In the genomic region with DNA sequence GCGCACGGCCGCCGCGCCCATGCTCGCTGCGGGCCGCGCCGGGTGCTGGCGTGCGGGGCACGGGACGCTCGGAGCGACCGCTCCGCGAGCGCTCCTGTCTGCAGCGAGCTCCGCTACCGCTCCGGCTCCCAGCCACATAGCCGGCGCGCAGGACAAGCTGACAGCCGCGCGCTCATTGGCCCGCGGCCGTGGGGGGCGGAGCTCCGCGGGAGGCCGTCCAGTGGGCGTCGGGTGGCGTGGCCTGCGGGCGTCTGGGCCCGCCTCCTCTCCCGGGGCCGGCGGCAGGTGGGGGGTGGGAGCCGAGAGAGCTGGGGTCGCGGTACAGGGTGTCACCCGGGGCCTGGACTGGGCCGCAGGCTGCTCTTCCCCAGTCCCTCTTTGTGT, we compare ENCODE assay signal across 8 mouse cellular contexts. TPM values are rescaled to one million over a fixed set of nuclear protein-coding genes. Genes with fewer than 3 reads are reported as not detected.
A peak's percentile ranks its signal among the peaks of the same experiment; 100 is the strongest.
DNase-seq lines count a peak whose midpoint lies in the region; ATAC-seq lines count a peak whose summit lies in the region.

A gene (minus strand): TSS at position 136 of the 384 bp plus-strand sequence.

- H3K27me3 ChIP-seq in forebrain, embryonic 12.5 days = peaks cover 56% of the 10 kb centered on the region
- H3K27me3 ChIP-seq in heart, embryonic 14.5 days (ENCODE audit: control insufficient read depth, insufficient read depth, low read length) = peaks cover 60% of the 10 kb centered on the region
- 0 out of 2 replicates have a peak, but pooled peaks cover 6% of the 10 kb centered on the region for H3K27me3 ChIP-seq in neural tube, embryonic 11.5 days (ENCODE audit: control insufficient read depth, insufficient read depth, low read length)

- H3K27ac ChIP-seq in forebrain, embryonic 12.5 days = peak within 1 kb of the TSS; percentile 77
- H3K27ac ChIP-seq in heart, embryonic 14.5 days (replicated peaks in 1 of 2; ENCODE audit: control insufficient read depth in 1 of 2, insufficient read depth in 1 of 2, low read depth in 2 of 2, low read length in 2 of 2) = no peak within 1 kb of the TSS
- H3K27ac ChIP-seq in neural tube, embryonic 11.5 days (ENCODE audit: low read depth, low read length) = peak within 1 kb of the TSS; percentile 45

- WGBS in forebrain, embryonic 12.5 days = under 1% methylated on average over 39 of the region's 51 CpGs
- WGBS in heart, embryonic 14.5 days = under 1% methylated on average over 44 of the region's 51 CpGs
- 0% methylated on average over 41 of the region's 51 CpGs for WGBS in neural tube, embryonic 11.5 days

- peak within 1 kb of the TSS; percentile 74 for H3K4me3 ChIP-seq in forebrain, embryonic 12.5 days (replicated peaks)
- H3K4me3 ChIP-seq in heart, embryonic 14.5 days (ENCODE audit: control insufficient read depth in 1 of 2, insufficient read depth in 1 of 2, low read depth in 1 of 2, low read length in 2 of 2) = peak within 1 kb of the TSS; percentile 60 to 61
- H3K4me3 ChIP-seq in neural tube, embryonic 11.5 days (ENCODE audit: low read depth, low read length) = peak within 1 kb of the TSS; percentile 66

- ATAC-seq in cerebellum, adult (ENCODE audit: insufficient number of reproducible peaks, low FRiP score, low TSS enrichment) = no peak
- peak; percentile 96 for ATAC-seq in forebrain, embryonic 12.5 days (ENCODE audit: low FRiP score)
- peak; percentile 89 for ATAC-seq in heart, embryonic 14.5 days (ENCODE audit: insufficient number of reproducible peaks, insufficient read depth, low FRiP score, low read depth)
- ATAC-seq in neural tube, embryonic 11.5 days (ENCODE audit: insufficient read depth, low FRiP score, low TSS enrichment) = peak; percentile 93

- H3K4me2 ChIP-seq in forebrain, embryonic 12.5 days = peak within 1 kb of the TSS; percentile 90
- peak within 1 kb of the TSS; percentile 96 for H3K4me2 ChIP-seq in heart, embryonic 14.5 days (ENCODE audit: low read length)
- peak within 1 kb of the TSS; percentile 79 for H3K4me2 ChIP-seq in neural tube, embryonic 11.5 days (ENCODE audit: low read depth)

- H3K36me3 ChIP-seq in forebrain, embryonic 12.5 days (replicated peaks) = no peaks in the 10 kb centered on the region; the same call in 1 of the 2 replicates
- no peaks in the 10 kb centered on the region for H3K36me3 ChIP-seq in heart, embryonic 14.5 days (ENCODE audit: control insufficient read depth, insufficient read depth, low read length)
- H3K36me3 ChIP-seq in neural tube, embryonic 11.5 days (ENCODE audit: control insufficient read depth, insufficient read depth, low read length) = peaks cover 2% of the 10 kb centered on the region; the same call in 1 of the 2 replicates

- H3K4me1 ChIP-seq in forebrain, embryonic 12.5 days = peaks cover 45% of the 10 kb centered on the region
- peaks cover 0 to 9% of the 10 kb centered on the region in 2 experiments; a peak in 2 of 4 replicates for H3K4me1 ChIP-seq in heart, embryonic 14.5 days (ENCODE audit: control insufficient read depth in 2 of 2, insufficient read depth in 2 of 2, low read length in 2 of 2)
- H3K4me1 ChIP-seq in neural tube, embryonic 11.5 days (ENCODE audit: control insufficient read depth, insufficient read depth, low read length) = peaks cover 21% of the 10 kb centered on the region

- H3K9me3 ChIP-seq in forebrain, embryonic 12.5 days = no peaks in the 10 kb centered on the region
- no peaks in the 10 kb centered on the region for H3K9me3 ChIP-seq in heart, embryonic 14.5 days (ENCODE audit: control insufficient read depth, low read length)
- H3K9me3 ChIP-seq in neural tube, embryonic 11.5 days (ENCODE audit: control insufficient read depth, low read length) = no peaks in the 10 kb centered on the region

- H3K9ac ChIP-seq in forebrain, embryonic 12.5 days = peak within 1 kb of the TSS; percentile 70
- peak within 1 kb of the TSS; percentile 71 for H3K9ac ChIP-seq in heart, embryonic 14.5 days (ENCODE audit: low read length)
- peak within 1 kb of the TSS; percentile 53 for H3K9ac ChIP-seq in neural tube, embryonic 11.5 days (ENCODE audit: low read length)

- DNase-seq in cerebellum, adult 11 months = peak; percentile 24
- DNase-seq in kidney, postnatal 10 days = peak; percentile 93
- DNase-seq in liver = peak; percentile 77
- DNase-seq in neural tube, embryonic 11.5 days (ENCODE audit: low spot score) = peak; percentile 96
- peak; percentile 92 for DNase-seq in testis, postnatal 10 days (ENCODE audit: low spot score)

RNA-seq across cellular contexts. Expression of the gene that starts here (rescaled TPM):
- 17.9 and 20.4 TPM in 2 replicates for polyA plus RNA-seq in forebrain, embryonic 12.5 days (2016; fragmentation: Nextera tagmentation; extraction: Ambion mirVana)
- polyA plus RNA-seq in heart, embryonic 14.5 days (2014; fragmentation: Nextera tagmentation; extraction: Ambion mirVana) = 6.3 and 7.4 TPM in 2 replicates
- 32.1 and 32.9 TPM in 2 replicates for polyA plus RNA-seq in neural tube, embryonic 11.5 days (2014; fragmentation: Nextera tagmentation; extraction: Ambion mirVana)

Comparison
In these comparisons a context has a peak if more than half of its experiments do, and no peak if none do; other contexts are left out.
1. DNase-seq: peak in every context shown above with its lines; median percentile 96 in neural tube, embryonic 11.5 days; 93 in kidney, postnatal 10 days; 92 in testis, postnatal 10 days; 77 in liver; 24 in cerebellum, adult 11 months.
2. H3K27ac ChIP-seq: peak in forebrain, embryonic 12.5 days (single experiment) and neural tube, embryonic 11.5 days (single experiment); none in heart, embryonic 14.5 days (0 of 2).
3. Peak in every context shown above with its lines, with median percentiles within 50 percentile points of each other: H3K4me2 ChIP-seq, H3K4me3 ChIP-seq and H3K9ac ChIP-seq.